Mouse (Mus musculus): ENCODE measurements around the gene A4galt.
A peak's percentile ranks its signal among the peaks of the same experiment; 100 is the strongest.

GRCm38 (mm10) chr15:83251176-83252004 is at the start of gene A4galt:
- TF ChIP-seq CTCF (IDR thresholded peaks at IDR 0.05; ENCODE audit: insufficient read depth, low read length) (no peak), POLR2A (IDR thresholded peaks at IDR 0.05; ENCODE audit: borderline replicate concordance, extremely low read depth, low read depth, low read length) (peak; percentile 92)
